In genomic region chr10:25952838-25953237, GRCm38 (mm10) we compare ENCODE assay signal across 17 mouse cellular contexts.
"Had no signal": no experiment of that assay in that cellular context is flagged by ENCODE, and none has a peak within 500 bp of the region (broad histone marks: within the 10 kb centered on the region; RNA-seq: fewer than 3 reads in every experiment).

No protein-coding gene starts in this region.

- H3K27ac ChIP-seq: layer of hippocampus, adult 2 months; left cerebral cortex, adult 2 months; liver, embryonic 13.5 days; midbrain, embryonic 12.5 days; midbrain, embryonic 15.5 days; neural tube, embryonic 13.5 days had no signal

- H3K4me3 ChIP-seq: layer of hippocampus, adult 2 months; left cerebral cortex, adult 2 months; liver, embryonic 13.5 days; midbrain, embryonic 12.5 days; midbrain, embryonic 15.5 days; neural tube, embryonic 13.5 days had no signal

- ATAC-seq: midbrain, embryonic 15.5 days had no signal

- H3K4me2 ChIP-seq: liver, embryonic 13.5 days; midbrain, embryonic 12.5 days; midbrain, embryonic 15.5 days; neural tube, embryonic 13.5 days had no signal

- H3K9ac ChIP-seq: liver, embryonic 13.5 days; midbrain, embryonic 12.5 days; midbrain, embryonic 15.5 days; neural tube, embryonic 13.5 days had no signal

- H3K36me3 ChIP-seq: liver, embryonic 13.5 days; midbrain, embryonic 12.5 days; midbrain, embryonic 15.5 days; neural tube, embryonic 13.5 days had no signal

- DNase-seq: kidney, adult 18-20 months; kidney, adult 9 months; kidney, postnatal 10 days; layer of hippocampus, adult 9-11 months; layer of hippocampus, postnatal 36 days; left cerebral cortex, postnatal 4 days; liver, embryonic 13.5 days; lung, adult 2 months; lung, postnatal 14 days; lung, postnatal 4 days; thymus, adult 18-20 months; thymus, postnatal 36 days had no signal

- H3K4me1 ChIP-seq: liver, embryonic 13.5 days; midbrain, embryonic 15.5 days; neural tube, embryonic 13.5 days had no signal

- H3K9me3 ChIP-seq: liver, embryonic 13.5 days; midbrain, embryonic 12.5 days; midbrain, embryonic 15.5 days; neural tube, embryonic 13.5 days had no signal

- H3K27me3 ChIP-seq: liver, embryonic 13.5 days; midbrain, embryonic 12.5 days; midbrain, embryonic 15.5 days; neural tube, embryonic 13.5 days had no signal
